Mouse (Mus musculus) MEL (cell line): ENCODE results near the gene Ccdc171. TPM values are rescaled to one million over a fixed set of nuclear protein-coding genes. Genes with fewer than 3 reads are reported as not detected.

Source experiments
- DNase-seq: peaks from one replicate; pipeline ENCODE4 v3.0.0; 2011; ENCODE audit warnings: low read depth, low spot score
- H3K27ac ChIP-seq: 2 replicates; pipeline ENCODE4 v1.5.1; 2012; ENCODE audit warnings: low read depth, mild to moderate bottlenecking, control low read depth, low read length, moderate library complexity; ENCODE audit not compliant: control insufficient read depth
- H3K27me3 ChIP-seq, 2 experiments: fragments of 150-350 bp in 1 of 2; sonication (generic) in 1 of 2; 2 replicates each; pipeline ENCODE4 v1.6.1; 2012; ENCODE audit warnings: low read length in 2 of 2, mild to moderate bottlenecking in 2 of 2, improper control_type of control experiment in 1 of 2, moderate library complexity in 1 of 2; ENCODE audit not compliant: insufficient read depth in 2 of 2, control insufficient read depth in 1 of 2
- H3K36me3 ChIP-seq, 2 experiments: 2 replicates each; pipeline ENCODE4 v1.6.1; 2012 to 2014; ENCODE audit warnings: low read length in 2 of 2, improper control_type of control experiment in 1 of 2, inconsistent platforms in 1 of 2, mild to moderate bottlenecking in 1 of 2; ENCODE audit not compliant: insufficient read depth in 2 of 2, control insufficient read depth in 1 of 2
- H3K4me1 ChIP-seq, 2 experiments: fragments of 150-350 bp in 1 of 2; sonication (generic) in 1 of 2; 2 replicates each; pipeline ENCODE4 v1.6.1; 2012; ENCODE audit warnings: low read length in 2 of 2, improper control_type of control experiment in 1 of 2, mild to moderate bottlenecking in 1 of 2; ENCODE audit not compliant: insufficient read depth in 2 of 2, control insufficient read depth in 1 of 2
- H3K4me3 ChIP-seq, 2 experiments: fragments of 150-350 bp in 1 of 2; sonication (generic) in 1 of 2; 2 replicates each; pipeline ENCODE4 v1.5.1; 2012; ENCODE audit warnings: low read depth in 2 of 2, low read length in 2 of 2, mild to moderate bottlenecking in 2 of 2, moderate library complexity in 2 of 2, control low read depth in 1 of 2, improper control_type of control experiment in 1 of 2; ENCODE audit not compliant: control insufficient read depth in 1 of 2, insufficient read depth in 1 of 2
- H3K79me2 ChIP-seq: 2 replicates; pipeline ENCODE4 v1.6.1; 2012; ENCODE audit warnings: mild to moderate bottlenecking, low read length, moderate library complexity; ENCODE audit not compliant: control insufficient read depth, poor library complexity, insufficient read depth
- H3K9ac ChIP-seq: 2 replicates; pipeline ENCODE4 v1.6.1; 2012; ENCODE audit warnings: low read depth, mild to moderate bottlenecking, control low read depth, low read length, moderate library complexity; ENCODE audit not compliant: control insufficient read depth, poor library complexity, severe bottlenecking
- H3K9me3 ChIP-seq: fragments of 150-350 bp; sonication (generic); replicated peaks from 2 replicates; pipeline ENCODE4 v1.6.1; 2012; ENCODE audit warnings: mild to moderate bottlenecking, low read length, improper control_type of control experiment, moderate library complexity; ENCODE audit not compliant: insufficient read depth
- BHLHE40 ChIP-seq: IDR thresholded peaks from 2 replicates; pipeline ENCODE4 v1.6.1; 2012; ENCODE audit warnings: low read depth, mild to moderate bottlenecking, inconsistent platforms, low read length, improper control_type of control experiment, borderline replicate concordance
- GABPA ChIP-seq: IDR thresholded peaks from 2 replicates; pipeline ENCODE4 v1.6.1; 2012; ENCODE audit warnings: low read depth, mild to moderate bottlenecking, inconsistent platforms, low read length, improper control_type of control experiment, moderate library complexity
- GATA1 ChIP-seq: IDR thresholded peaks from 2 replicates; pipeline ENCODE4 v1.6.1; 2011; ENCODE audit warnings: low read depth, low read length, improper control_type of control experiment
- HCFC1 ChIP-seq: IDR thresholded peaks from 2 replicates; pipeline ENCODE4 v1.6.1; 2012; ENCODE audit warnings: low read depth, mild to moderate bottlenecking, inconsistent platforms, low read length, improper control_type of control experiment, moderate library complexity
- JUND ChIP-seq: IDR thresholded peaks from 2 replicates; pipeline ENCODE4 v1.6.1; 2011; ENCODE audit warnings: low read depth, mild to moderate bottlenecking, improper control_type of control experiment, low read length
- MAZ ChIP-seq: IDR thresholded peaks from 2 replicates; pipeline ENCODE4 v1.6.1; 2012; ENCODE audit warnings: low read depth, mild to moderate bottlenecking, inconsistent platforms, low read length, improper control_type of control experiment
- MEF2A ChIP-seq: IDR thresholded peaks from 2 replicates; pipeline ENCODE4 v1.6.1; 2014; ENCODE audit warnings: low read depth, mild to moderate bottlenecking, inconsistent platforms, low read length, improper control_type of control experiment; ENCODE audit not compliant: poor library complexity, insufficient replicate concordance, severe bottlenecking; ENCODE audit errors: extremely low read depth
- MXI1 ChIP-seq: IDR thresholded peaks from 2 replicates; pipeline ENCODE4 v1.6.1; 2011; ENCODE audit warnings: mild to moderate bottlenecking, low read depth, low read length, improper control_type of control experiment
- MYB ChIP-seq: IDR thresholded peaks from 2 replicates; pipeline ENCODE4 v1.6.1; 2011; ENCODE audit warnings: mild to moderate bottlenecking, low read depth, low read length, improper control_type of control experiment
- MYC ChIP-seq: IDR thresholded peaks from 2 replicates; pipeline ENCODE4 v1.6.1; 2011; ENCODE audit warnings: low read depth, mild to moderate bottlenecking, low read length, improper control_type of control experiment, moderate library complexity
- NELFE ChIP-seq: IDR thresholded peaks from 2 replicates; pipeline ENCODE4 v1.6.1; 2011; ENCODE audit warnings: low read depth, low read length, improper control_type of control experiment
- POLR2A ChIP-seq, 2 experiments: IDR thresholded peaks; 2 replicates each; pipeline ENCODE4 v1.6.1; 2011 to 2012; ENCODE audit warnings: low read length in 2 of 2, mild to moderate bottlenecking in 2 of 2, control low read depth in 1 of 2, improper control_type of control experiment in 1 of 2, low read depth in 1 of 2, moderate library complexity in 1 of 2; ENCODE audit not compliant: control insufficient read depth in 1 of 2, insufficient read depth in 1 of 2, poor library complexity in 1 of 2
- POLR2AphosphoS2 ChIP-seq: IDR thresholded peaks from 2 replicates; pipeline ENCODE4 v1.6.1; 2011; ENCODE audit warnings: low read length, improper control_type of control experiment
- POLR2AphosphoS5 ChIP-seq: IDR thresholded peaks from 2 replicates; pipeline ENCODE4 v1.6.1; 2012; ENCODE audit warnings: low read depth, borderline replicate concordance, mild to moderate bottlenecking, inconsistent platforms, low read length, moderate library complexity, mixed read lengths
- SMC3 ChIP-seq: IDR thresholded peaks from 2 replicates; pipeline ENCODE4 v1.6.1; 2011; ENCODE audit warnings: low read depth, low read length, improper control_type of control experiment
- TAL1 ChIP-seq: IDR thresholded peaks from 2 replicates; pipeline ENCODE4 v1.6.1; 2012; ENCODE audit warnings: mild to moderate bottlenecking, inconsistent platforms, low read length, moderate library complexity, mixed read lengths
- USF2 ChIP-seq, 2 experiments: IDR thresholded peaks; 2 replicates each; pipeline ENCODE4 v1.6.1; 2011 to 2012; ENCODE audit warnings: improper control_type of control experiment in 2 of 2, low read length in 2 of 2, borderline replicate concordance in 1 of 2, inconsistent platforms in 1 of 2, low read depth in 1 of 2, mild to moderate bottlenecking in 1 of 2; ENCODE audit not compliant: insufficient read depth in 1 of 2
- ZC3H11A ChIP-seq: IDR thresholded peaks from 2 replicates; pipeline ENCODE4 v1.6.1; 2012; ENCODE audit warnings: low read depth, mild to moderate bottlenecking, inconsistent platforms, low read length, improper control_type of control experiment
- ZKSCAN1 ChIP-seq: IDR thresholded peaks from 2 replicates; pipeline ENCODE4 v1.6.1; 2012; ENCODE audit warnings: low read depth, mild to moderate bottlenecking, inconsistent platforms, low read length, improper control_type of control experiment, moderate library complexity
- ZMIZ1 ChIP-seq: IDR thresholded peaks from 2 replicates; pipeline ENCODE4 v1.6.1; 2012; ENCODE audit warnings: low read depth, mild to moderate bottlenecking, inconsistent platforms, low read length, improper control_type of control experiment, moderate library complexity
- polyA plus RNA-seq, 2 experiments: library from polyadenylated mRNA; stranded (reverse) in 1 of 2; unstranded in 1 of 2; fragments of >175 nt in 1 of 2; fragments of >200 nt in 1 of 2; gene quantifications; 2 replicates each; pipeline versions ENCODE4 v1.2.1 to v1.2.4; 2012; ENCODE audit warnings: low replicate concordance in 2 of 2, low read depth in 1 of 2; ENCODE audit not compliant: insufficient read length in 2 of 2, insufficient read depth in 1 of 2, missing spikeins in 1 of 2
- total RNA-seq: library from RNA; depleted of rRNA; stranded (reverse); fragments of 300-350 nt; gene quantifications from 2 replicates; pipeline ENCODE4 v1.2.3, GENCODE M21; 2012

Ccdc171 gene
- total and polyA plus RNA-seq, 3 experiments = 1.6 to 1.8 TPM; not detected in 1

- H3K27me3 ChIP-seq = no peaks in the 10 kb centered on the region
- H3K9me3 ChIP-seq = no peaks in the 10 kb centered on the region
- no peak overlapping the region for H3K4me3 ChIP-seq
- DNase-seq = no peak
- H3K79me2 ChIP-seq = no peaks in the 10 kb centered on the region
- no peaks in the 10 kb centered on the region for H3K36me3 ChIP-seq
- no peak overlapping the region for H3K27ac ChIP-seq
- no peak for TF ChIP-seq MAZ
- no peaks in the 10 kb centered on the region for H3K4me1 ChIP-seq
- H3K9ac ChIP-seq = no peak overlapping the region
These were observed 321.0 kb downstream of the Ccdc171 start for GRCm38 (mm10) chr4:83846304-83846703.

- DNase-seq = no peak
- no peak overlapping the region for H3K27ac ChIP-seq
- TF ChIP-seq TAL1 (no peak), GATA1 (no peak), HCFC1 (no peak), ZKSCAN1 (no peak), NELFE (no peak), POLR2AphosphoS5 (no peak), MYB (no peak), MYC (no peak), POLR2AphosphoS2 (no peak), GABPA (no peak), USF2 (IDR thresholded peaks at IDR 0.05; ENCODE audit: borderline replicate concordance in 1 of 2, insufficient read depth in 1 of 2, low read depth in 1 of 2, low read length in 2 of 2) (no peak), POLR2A (IDR thresholded peaks at IDR 0.05; ENCODE audit: control insufficient read depth in 1 of 2, insufficient read depth in 1 of 2, low read depth in 1 of 2, low read length in 2 of 2, poor library complexity in 1 of 2) (no peak), ZMIZ1 (no peak)
These were observed 328.5 kb downstream of the Ccdc171 start for GRCm38 (mm10) chr4:83853885-83854284.

GRCm38 (mm10) chr4:83861706-83862105 lies 336.4 kb downstream of the Ccdc171 start:
- Histone ChIP-seq H3K36me3 (no peaks in the 10 kb centered on the region), H3K9me3 (no peaks in the 10 kb centered on the region), H3K9ac (no peak overlapping the region), H3K4me3 (no peak overlapping the region), H3K27ac (no peak overlapping the region), H3K79me2 (no peaks in the 10 kb centered on the region), H3K4me1 (no peaks in the 10 kb centered on the region), H3K27me3 (no peaks in the 10 kb centered on the region)
- no peak for TF ChIP-seq POLR2AphosphoS2
- TF ChIP-seq MEF2A = no peak
- no peak for TF ChIP-seq SMC3
- no peak for TF ChIP-seq MXI1
- no peak for TF ChIP-seq ZC3H11A
- no peak for TF ChIP-seq TAL1
- TF ChIP-seq POLR2AphosphoS5 = no peak
- no peak for TF ChIP-seq BHLHE40
- TF ChIP-seq JUND = no peak
- DNase-seq = no peak

More at GRCm38 (mm10) chr4:83853885-83854284, 328.5 kb downstream of the Ccdc171 start:
- no peaks in the 10 kb centered on the region for H3K79me2 ChIP-seq
- H3K4me3 ChIP-seq = no peak overlapping the region
- H3K27me3 ChIP-seq = no peaks in the 10 kb centered on the region
- no peaks in the 10 kb centered on the region for H3K36me3 ChIP-seq
- no peaks in the 10 kb centered on the region for H3K9me3 ChIP-seq
- H3K4me1 ChIP-seq = no peaks in the 10 kb centered on the region
- H3K9ac ChIP-seq = no peak overlapping the region
